Mouse (Mus musculus): ENCODE data around the gene Rhot2. TPM values are rescaled to one million over a fixed set of nuclear protein-coding genes. Genes with fewer than 3 reads are reported as not detected.

Gene Rhot2
- polyA plus RNA-seq, 1 experiment from 2014 or later, result 26.4 TPM

- 88% methylated on average over 6 of the region's 6 CpGs for WGBS
- H3K9me3 ChIP-seq, result no peaks in the 10 kb centered on the region
Observed at GRCm38 (mm10) chr17:25863681-25864080, 19.0 kb upstream of the Rhot2 start.

GRCm38 (mm10) chr17:25861704-25862612 lies 17.3 kb upstream of the Rhot2 start:
- Histone ChIP-seq H3K4me1 (peaks cover 24% of the 10 kb centered on the region), H3K4me2 (peak overlapping the region; percentile 78), H3K4me3 (peak overlapping the region; percentile 71), H3K9ac (peak overlapping the region; percentile 85), H3K27ac (peak overlapping the region; percentile 89), H3K27me3 (no peaks in the 10 kb centered on the region), H3K9me3 (no peaks in the 10 kb centered on the region), H3K36me3 (0 out of 2 replicates have a peak, but pooled peaks cover 4% of the 10 kb centered on the region)
- WGBS, result 9% methylated on average over 6 of the region's 6 CpGs
- ATAC-seq (ENCODE audit: insufficient number of reproducible peaks, insufficient read depth, low FRiP score, low TSS enrichment, low read depth), result no peak

More at GRCm38 (mm10) chr17:25863681-25864080, 19.0 kb upstream of the Rhot2 start:
- Histone ChIP-seq H3K4me2 (no peak overlapping the region), H3K27me3 (no peaks in the 10 kb centered on the region), H3K4me1 (peaks cover 34% of the 10 kb centered on the region), H3K9ac (no peak overlapping the region; the same call in 1 of the 2 replicates), H3K4me3 (no peak overlapping the region), H3K27ac (no peak overlapping the region), H3K36me3 (0 out of 2 replicates have a peak, but pooled peaks cover 4% of the 10 kb centered on the region)
- ATAC-seq (ENCODE audit: insufficient number of reproducible peaks, insufficient read depth, low FRiP score, low TSS enrichment, low read depth), result no peak

GRCm38 (mm10) chr17:25860832-25861703 lies 16.4 kb upstream of the Rhot2 start, which contains the start of gene Wdr90:
Wdr90 (minus strand) TSS chr17:25861501.
- no peaks in the 10 kb centered on the region for H3K27me3 ChIP-seq
- H3K9me3 ChIP-seq, result no peaks in the 10 kb centered on the region
- peak within 1 kb of the TSS; percentile 85 for H3K9ac ChIP-seq
- peaks cover 24% of the 10 kb centered on the region for H3K4me1 ChIP-seq
- 0 out of 2 replicates have a peak, but pooled peaks cover 4% of the 10 kb centered on the region for H3K36me3 ChIP-seq
- ATAC-seq (ENCODE audit: insufficient number of reproducible peaks, insufficient read depth, low FRiP score, low TSS enrichment, low read depth), result peak; percentile 86
- peak within 1 kb of the TSS; percentile 89 for H3K27ac ChIP-seq
- H3K4me2 ChIP-seq, result peak within 1 kb of the TSS; percentile 78
- peak within 1 kb of the TSS; percentile 71 for H3K4me3 ChIP-seq
- 3% methylated on average over 65 of the region's 65 CpGs for WGBS

- WGBS, result 92% methylated on average over 6 of the region's 6 CpGs
- H3K27ac ChIP-seq, result no peak overlapping the region
- no peaks in the 10 kb centered on the region for H3K27me3 ChIP-seq
- H3K9me3 ChIP-seq, result no peaks in the 10 kb centered on the region
- H3K9ac ChIP-seq, result peak overlapping the region; percentile 85
- H3K4me2 ChIP-seq, result peak overlapping the region; percentile 78
- H3K36me3 ChIP-seq, result peaks cover 7% of the 10 kb centered on the region
- H3K4me1 ChIP-seq, result peaks cover 24% of the 10 kb centered on the region
- ATAC-seq (ENCODE audit: insufficient number of reproducible peaks, insufficient read depth, low FRiP score, low TSS enrichment, low read depth), result no peak
- H3K4me3 ChIP-seq, result peak overlapping the region; percentile 71
Observed at GRCm38 (mm10) chr17:25860229-25860628, 15.6 kb upstream of the Rhot2 start.

- peak overlapping the region; percentile 91 for H3K9ac ChIP-seq
- H3K27ac ChIP-seq, result peak overlapping the region; percentile 89
- ATAC-seq (ENCODE audit: insufficient number of reproducible peaks, insufficient read depth, low FRiP score, low TSS enrichment, low read depth), result 0 out of 2 replicates have a peak, but pooled peaks have one; percentile 1
- peak overlapping the region; percentile 87 for H3K4me2 ChIP-seq
- no peaks in the 10 kb centered on the region for H3K9me3 ChIP-seq
- peak overlapping the region; percentile 83 for H3K4me3 ChIP-seq
- H3K27me3 ChIP-seq, result no peaks in the 10 kb centered on the region
- 2% methylated on average over 38 of the region's 38 CpGs for WGBS
- peaks cover 16% of the 10 kb centered on the region for H3K4me1 ChIP-seq
- H3K36me3 ChIP-seq, result peaks cover 77% of the 10 kb centered on the region
Observed at GRCm38 (mm10) chr17:25843636-25844395, 835 bp downstream of the Rhot2 start.

- H3K4me1 ChIP-seq, result peaks cover 16% of the 10 kb centered on the region
- WGBS, result 91% methylated on average over 4 of the region's 4 CpGs
- H3K36me3 ChIP-seq, result peaks cover 74% of the 10 kb centered on the region
- no peak for ATAC-seq (ENCODE audit: insufficient number of reproducible peaks, insufficient read depth, low FRiP score, low TSS enrichment, low read depth)
- H3K9ac ChIP-seq, result peak overlapping the region; percentile 91
- H3K4me3 ChIP-seq, result peak overlapping the region; percentile 83
- H3K27ac ChIP-seq, result no peak overlapping the region
- H3K4me2 ChIP-seq, result peak overlapping the region; percentile 87
- no peaks in the 10 kb centered on the region for H3K27me3 ChIP-seq
- H3K9me3 ChIP-seq, result no peaks in the 10 kb centered on the region
Observed at GRCm38 (mm10) chr17:25843122-25843521, 1.5 kb downstream of the Rhot2 start.

- Histone ChIP-seq H3K36me3 (peaks cover 73% of the 10 kb centered on the region), H3K4me3 (no peak overlapping the region), H3K4me1 (peaks cover 18% of the 10 kb centered on the region), H3K27me3 (no peaks in the 10 kb centered on the region), H3K9me3 (no peaks in the 10 kb centered on the region), H3K4me2 (no peak overlapping the region), H3K27ac (no peak overlapping the region), H3K9ac (no peak overlapping the region)
- WGBS, result 82% methylated on average over 3 of the region's 3 CpGs
- no peak for ATAC-seq (ENCODE audit: insufficient number of reproducible peaks, insufficient read depth, low FRiP score, low TSS enrichment, low read depth)
Observed at GRCm38 (mm10) chr17:25842509-25842908, 2.1 kb downstream of the Rhot2 start.

- Histone ChIP-seq H3K27ac (no peak within 1 kb of the TSS), H3K36me3 (peaks cover 61% of the 10 kb centered on the region), H3K9me3 (no peaks in the 10 kb centered on the region), H3K9ac (no peak within 1 kb of the TSS), H3K4me1 (peaks cover 30% of the 10 kb centered on the region), H3K4me3 (no peak within 1 kb of the TSS), H3K27me3 (no peaks in the 10 kb centered on the region), H3K4me2 (no peak within 1 kb of the TSS)
- ATAC-seq (ENCODE audit: insufficient number of reproducible peaks, insufficient read depth, low FRiP score, low TSS enrichment, low read depth), result no peak
- 93% methylated on average over 22 of the region's 22 CpGs for WGBS
Observed at GRCm38 (mm10) chr17:25841117-25841880, 3.4 kb downstream of the Rhot2 start, which contains the start of gene Gm20683. Gm20683 (minus strand) TSS chr17:25841763.

GRCm38 (mm10) chr17:25840519-25840918 lies 4.1 kb downstream of the Rhot2 start:
- Histone ChIP-seq H3K9ac (0 out of 2 replicates have a peak overlapping the region, but pooled peaks have one; percentile 6), H3K27ac (no peak overlapping the region), H3K36me3 (peaks cover 59% of the 10 kb centered on the region), H3K4me2 (no peak overlapping the region), H3K4me3 (no peak overlapping the region), H3K27me3 (no peaks in the 10 kb centered on the region), H3K4me1 (peaks cover 38% of the 10 kb centered on the region), H3K9me3 (no peaks in the 10 kb centered on the region)
- no peak for ATAC-seq (ENCODE audit: insufficient number of reproducible peaks, insufficient read depth, low FRiP score, low TSS enrichment, low read depth)
- WGBS, result 95% methylated on average over 6 of the region's 6 CpGs
